Mouse (Mus musculus): ENCODE results near the gene Ssr2. TPM values are rescaled to one million over a fixed set of nuclear protein-coding genes. Genes with fewer than 3 reads are reported as not detected.

The Ssr2 gene
- polyA plus RNA-seq, 1 experiment, result 6.5 TPM

DNA sequence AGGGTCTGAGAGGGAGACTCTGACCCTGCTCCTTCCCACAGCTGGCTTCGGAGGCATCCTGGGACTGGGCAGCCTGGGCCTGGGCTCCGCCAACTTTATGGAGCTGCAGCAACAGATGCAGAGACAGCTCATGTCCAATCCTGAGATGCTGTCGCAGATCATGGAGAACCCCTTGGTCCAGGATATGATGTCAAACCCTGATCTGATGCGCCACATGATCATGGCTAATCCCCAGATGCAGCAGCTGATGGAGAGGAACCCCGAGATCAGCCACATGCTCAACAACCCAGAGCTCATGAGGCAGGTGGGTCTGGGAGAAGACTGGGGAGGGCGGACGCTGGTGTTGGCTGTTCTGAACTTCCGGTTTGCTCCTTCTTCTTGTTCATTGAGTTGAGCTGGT is 19.1 kb upstream of the Ssr2 start:
- peaks cover 61% of the 10 kb centered on the region for H3K36me3 ChIP-seq (ENCODE audit: control insufficient read depth)
- H3K4me3 ChIP-seq (replicated peaks), result no peak overlapping the region
- TF ChIP-seq GATA1 (IDR thresholded peaks at IDR 0.05; ENCODE audit: low read length) (no peak), TAL1 (IDR thresholded peaks at IDR 0.05; ENCODE audit: low read length) (no peak)
- peaks cover 48% of the 10 kb centered on the region for H3K4me1 ChIP-seq (ENCODE audit: control insufficient read depth)
- no peaks in the 10 kb centered on the region for H3K27me3 ChIP-seq (ENCODE audit: control insufficient read depth)
- H3K9me3 ChIP-seq (ENCODE audit: control insufficient read depth, low read length), result no peaks in the 10 kb centered on the region

DNA sequence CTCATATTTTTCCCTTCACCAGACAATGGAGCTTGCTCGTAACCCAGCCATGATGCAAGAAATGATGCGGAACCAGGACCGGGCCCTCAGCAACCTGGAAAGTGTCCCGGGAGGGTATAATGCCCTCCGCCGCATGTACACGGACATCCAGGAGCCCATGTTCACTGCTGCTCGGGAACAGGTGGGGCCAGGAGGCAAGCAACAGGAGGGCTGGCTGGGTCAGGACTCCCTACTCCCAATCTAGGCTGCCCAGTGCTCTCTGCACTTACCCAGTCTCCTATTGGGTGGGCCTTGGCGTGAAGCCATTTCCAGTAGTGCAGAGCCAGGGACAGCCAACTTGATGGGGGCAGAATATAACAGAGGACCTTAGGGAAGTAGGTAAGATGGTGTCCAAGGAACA is 16.1 kb upstream of the Ssr2 start:
- Histone ChIP-seq H3K36me3 (ENCODE audit: control insufficient read depth) (peaks cover 90% of the 10 kb centered on the region), H3K27me3 (ENCODE audit: control insufficient read depth) (no peaks in the 10 kb centered on the region), H3K4me1 (ENCODE audit: control insufficient read depth) (peaks cover 21% of the 10 kb centered on the region), H3K4me3 (replicated peaks) (no peak overlapping the region), H3K9me3 (ENCODE audit: control insufficient read depth, low read length) (no peaks in the 10 kb centered on the region)
- TF ChIP-seq GATA1 (IDR thresholded peaks at IDR 0.05; ENCODE audit: low read length), result no peak
- no peak for TF ChIP-seq TAL1 (IDR thresholded peaks at IDR 0.05; ENCODE audit: low read length)

- Histone ChIP-seq H3K4me3 (replicated peaks) (no peak overlapping the region), H3K27me3 (ENCODE audit: control insufficient read depth) (no peaks in the 10 kb centered on the region), H3K9me3 (ENCODE audit: control insufficient read depth, low read length) (no peaks in the 10 kb centered on the region), H3K4me1 (ENCODE audit: control insufficient read depth) (peaks cover 2% of the 10 kb centered on the region; the same call in 1 of the 2 replicates), H3K36me3 (ENCODE audit: control insufficient read depth) (peaks cover 93% of the 10 kb centered on the region)
- TF ChIP-seq GATA1 (IDR thresholded peaks at IDR 0.05; ENCODE audit: low read length), result no peak
These were observed 13.7 kb upstream of the Ssr2 start for GRCm38 (mm10) chr3:88561989-88562388.

DNA sequence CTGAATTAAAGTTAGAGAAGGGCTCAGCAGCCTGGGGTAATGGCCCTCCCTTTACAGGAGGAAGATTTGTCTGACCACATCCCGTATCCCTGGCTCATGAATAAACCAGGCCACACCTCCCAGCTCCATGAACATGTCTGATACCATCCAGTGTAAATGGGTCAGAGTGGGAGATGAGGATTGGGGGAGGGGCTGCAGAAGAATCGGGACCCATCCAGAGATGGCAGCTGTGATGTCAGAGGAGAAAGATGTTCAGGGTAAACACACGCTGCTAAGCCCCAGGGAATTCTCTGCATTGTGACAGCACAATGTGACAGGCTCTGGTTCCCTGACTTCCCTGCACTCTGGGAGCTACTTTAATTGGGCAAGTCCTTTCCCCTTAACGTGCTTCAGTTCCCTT is 12.2 kb upstream of the Ssr2 start:
- no peaks in the 10 kb centered on the region for H3K9me3 ChIP-seq (ENCODE audit: control insufficient read depth, low read length)
- no peak for TF ChIP-seq TAL1 (IDR thresholded peaks at IDR 0.05; ENCODE audit: low read length)
- H3K27me3 ChIP-seq (ENCODE audit: control insufficient read depth), result no peaks in the 10 kb centered on the region
- H3K4me3 ChIP-seq (replicated peaks), result no peak overlapping the region
- peaks cover 3% of the 10 kb centered on the region for H3K4me1 ChIP-seq (ENCODE audit: control insufficient read depth)
- peaks cover 95% of the 10 kb centered on the region for H3K36me3 ChIP-seq (ENCODE audit: control insufficient read depth)

- Histone ChIP-seq H3K9me3 (ENCODE audit: control insufficient read depth, low read length) (no peaks in the 10 kb centered on the region), H3K4me1 (ENCODE audit: control insufficient read depth) (peaks cover 3% of the 10 kb centered on the region), H3K36me3 (ENCODE audit: control insufficient read depth) (peaks cover 95% of the 10 kb centered on the region), H3K4me3 (replicated peaks) (no peak overlapping the region), H3K27me3 (ENCODE audit: control insufficient read depth) (no peaks in the 10 kb centered on the region)
- no peak for TF ChIP-seq TAL1 (IDR thresholded peaks at IDR 0.05; ENCODE audit: low read length)
- no peak for TF ChIP-seq GATA1 (IDR thresholded peaks at IDR 0.05; ENCODE audit: low read length)
These were observed 11.7 kb upstream of the Ssr2 start for GRCm38 (mm10) chr3:88563966-88564365.

GRCm38 (mm10) chr3:88566116-88566515 is 9.6 kb upstream of the Ssr2 start:
- H3K9me3 ChIP-seq (ENCODE audit: control insufficient read depth, low read length), result no peaks in the 10 kb centered on the region
- no peak overlapping the region for H3K4me3 ChIP-seq (replicated peaks)
- H3K36me3 ChIP-seq (ENCODE audit: control insufficient read depth), result peaks cover 90% of the 10 kb centered on the region
- no peak for TF ChIP-seq GATA1 (IDR thresholded peaks at IDR 0.05; ENCODE audit: low read length)
- TF ChIP-seq TAL1 (IDR thresholded peaks at IDR 0.05; ENCODE audit: low read length), result no peak
- H3K4me1 ChIP-seq (ENCODE audit: control insufficient read depth), result peaks cover 2% of the 10 kb centered on the region
- no peaks in the 10 kb centered on the region for H3K27me3 ChIP-seq (ENCODE audit: control insufficient read depth)

- no peak for TF ChIP-seq GATA1 (IDR thresholded peaks at IDR 0.05; ENCODE audit: low read length)
- TF ChIP-seq TAL1 (IDR thresholded peaks at IDR 0.05; ENCODE audit: low read length), result no peak
- H3K4me1 ChIP-seq (ENCODE audit: control insufficient read depth), result peaks cover 2% of the 10 kb centered on the region
- no peak overlapping the region for H3K4me3 ChIP-seq (replicated peaks)
- peaks cover 85% of the 10 kb centered on the region for H3K36me3 ChIP-seq (ENCODE audit: control insufficient read depth)
- no peaks in the 10 kb centered on the region for H3K27me3 ChIP-seq (ENCODE audit: control insufficient read depth)
- H3K9me3 ChIP-seq (ENCODE audit: control insufficient read depth, low read length), result no peaks in the 10 kb centered on the region
These were observed 9.1 kb upstream of the Ssr2 start for GRCm38 (mm10) chr3:88566536-88567061.

GRCm38 (mm10) chr3:88567892-88568291 is 7.8 kb upstream of the Ssr2 start:
- Histone ChIP-seq H3K4me1 (ENCODE audit: control insufficient read depth) (peaks cover 2% of the 10 kb centered on the region), H3K36me3 (ENCODE audit: control insufficient read depth) (peaks cover 73% of the 10 kb centered on the region), H3K27me3 (ENCODE audit: control insufficient read depth) (no peaks in the 10 kb centered on the region), H3K9me3 (ENCODE audit: control insufficient read depth, low read length) (no peaks in the 10 kb centered on the region), H3K4me3 (replicated peaks) (no peak overlapping the region)
- no peak for TF ChIP-seq GATA1 (IDR thresholded peaks at IDR 0.05; ENCODE audit: low read length)
- no peak for TF ChIP-seq TAL1 (IDR thresholded peaks at IDR 0.05; ENCODE audit: low read length)

GRCm38 (mm10) chr3:88568615-88569014 is 7.1 kb upstream of the Ssr2 start:
- H3K4me3 ChIP-seq (replicated peaks), result no peak overlapping the region
- H3K27me3 ChIP-seq (ENCODE audit: control insufficient read depth), result no peaks in the 10 kb centered on the region
- H3K4me1 ChIP-seq (ENCODE audit: control insufficient read depth), result peaks cover 2% of the 10 kb centered on the region
- H3K36me3 ChIP-seq (ENCODE audit: control insufficient read depth), result peaks cover 66% of the 10 kb centered on the region
- no peaks in the 10 kb centered on the region for H3K9me3 ChIP-seq (ENCODE audit: control insufficient read depth, low read length)
- no peak for TF ChIP-seq GATA1 (IDR thresholded peaks at IDR 0.05; ENCODE audit: low read length)
- no peak for TF ChIP-seq TAL1 (IDR thresholded peaks at IDR 0.05; ENCODE audit: low read length)

- Histone ChIP-seq H3K9me3 (ENCODE audit: control insufficient read depth, low read length) (no peaks in the 10 kb centered on the region), H3K36me3 (ENCODE audit: control insufficient read depth) (peaks cover 61% of the 10 kb centered on the region), H3K27me3 (ENCODE audit: control insufficient read depth) (no peaks in the 10 kb centered on the region), H3K4me1 (ENCODE audit: control insufficient read depth) (peaks cover 2% of the 10 kb centered on the region), H3K4me3 (replicated peaks) (no peak overlapping the region)
- TF ChIP-seq GATA1 (IDR thresholded peaks at IDR 0.05; ENCODE audit: low read length), result no peak
These were observed 6.6 kb upstream of the Ssr2 start for GRCm38 (mm10) chr3:88569093-88569492.
